Mouse (Mus musculus) CH12.LX (cell line): Measurements from ENCODE around the gene Map4k3. TPM values are rescaled to one million over a fixed set of nuclear protein-coding genes. Genes with fewer than 3 reads are reported as not detected.

Experiments
- DNase-seq: peaks from one replicate; pipeline ENCODE4 v3.0.0-alpha.2; 2013; ENCODE audit errors: extremely low read depth
- H3K27ac ChIP-seq: 2 replicates; pipeline ENCODE4 v1.5.1; 2012; ENCODE audit warnings: low read depth, mild to moderate bottlenecking, control low read depth, moderate library complexity; ENCODE audit not compliant: insufficient read depth
- H3K27me3 ChIP-seq: replicated peaks from 2 replicates; pipeline ENCODE3; 2012; ENCODE audit warnings: inconsistent platforms
- H3K36me3 ChIP-seq, 2 experiments: replicated peaks in 1 of 2; 2 replicates each; pipeline versions ENCODE3 to v1.6.1; 2012; ENCODE audit warnings: inconsistent platforms in 1 of 2, low read length in 1 of 2, mild to moderate bottlenecking in 1 of 2, mixed read lengths in 1 of 2, moderate library complexity in 1 of 2; ENCODE audit not compliant: control insufficient read depth in 1 of 2, insufficient read depth in 1 of 2
- H3K4me1 ChIP-seq, 2 experiments: 2 replicates each; pipeline ENCODE4 v1.6.1; 2012; ENCODE audit warnings: inconsistent platforms in 1 of 2, moderate library complexity in 1 of 2; ENCODE audit not compliant: insufficient read depth in 2 of 2, control insufficient read depth in 1 of 2
- H3K4me2 ChIP-seq: 2 replicates; pipeline ENCODE4 v1.6.1; 2012; ENCODE audit warnings: low read depth, mild to moderate bottlenecking, control low read depth; ENCODE audit not compliant: poor library complexity, insufficient read depth, severe bottlenecking
- H3K4me3 ChIP-seq, 3 experiments: fragments of 150-350 bp in 1 of 3; sonication (generic) in 1 of 3; replicated peaks in 1 of 3; 2 replicates each; pipeline versions ENCODE3 to v1.5.1; 2011 to 2012; ENCODE audit warnings: low read depth in 2 of 3, low read length in 2 of 3, mild to moderate bottlenecking in 2 of 3, moderate library complexity in 2 of 3, control low read depth in 1 of 3, improper control_type of control experiment in 1 of 3, inconsistent platforms in 1 of 3, mixed read lengths in 1 of 3; ENCODE audit not compliant: poor library complexity in 1 of 3
- H3K79me2 ChIP-seq: replicated peaks from 2 replicates; pipeline ENCODE4 v1.6.1; 2012; ENCODE audit warnings: mild to moderate bottlenecking, moderate library complexity; ENCODE audit not compliant: control insufficient read depth, poor library complexity, insufficient read depth, severe bottlenecking; ENCODE audit errors: extremely low read depth
- H3K9ac ChIP-seq: 2 replicates; pipeline ENCODE4 v1.6.1; 2012; ENCODE audit warnings: low read depth, mild to moderate bottlenecking, control low read depth, moderate library complexity; ENCODE audit not compliant: insufficient read depth
- H3K9me3 ChIP-seq: replicated peaks from 2 replicates; pipeline ENCODE3; 2012; ENCODE audit warnings: low read length, inconsistent platforms, mixed read lengths
- BHLHE40 ChIP-seq: IDR thresholded peaks from 2 replicates; pipeline ENCODE4 v1.6.1; 2011; ENCODE audit warnings: mild to moderate bottlenecking, low read depth, low read length, improper control_type of control experiment
- CHD2 ChIP-seq: IDR thresholded peaks from 2 replicates; pipeline ENCODE4 v1.6.1; 2011; ENCODE audit warnings: low read length, improper control_type of control experiment
- CTCF ChIP-seq, 2 experiments: IDR thresholded peaks in 1 of 2; conservative IDR thresholded peaks in 1 of 2; 2 replicates each; pipeline ENCODE4 v1.5.1; 2011 to 2012; ENCODE audit warnings: low read depth in 2 of 2, low read length in 2 of 2, improper control_type of control experiment in 1 of 2, inconsistent platforms in 1 of 2, mild to moderate bottlenecking in 1 of 2, moderate library complexity in 1 of 2
- ELF1 ChIP-seq: IDR thresholded peaks from 2 replicates; pipeline ENCODE4 v1.6.1; 2014; ENCODE audit warnings: low read depth, mild to moderate bottlenecking, inconsistent platforms, low read length, improper control_type of control experiment
- GABPA ChIP-seq: IDR thresholded peaks from 2 replicates; pipeline ENCODE4 v1.6.1; 2012; ENCODE audit warnings: low read depth, low read length, improper control_type of control experiment, inconsistent platforms; ENCODE audit not compliant: insufficient replicate concordance
- HCFC1 ChIP-seq: IDR thresholded peaks from 2 replicates; pipeline ENCODE4 v1.6.1; 2012; ENCODE audit warnings: low read depth, mild to moderate bottlenecking, inconsistent platforms, low read length, improper control_type of control experiment
- MXI1 ChIP-seq: IDR thresholded peaks from 2 replicates; pipeline ENCODE4 v1.6.1; 2011; ENCODE audit warnings: mild to moderate bottlenecking, low read depth, low read length, improper control_type of control experiment
- POLR2A ChIP-seq: IDR thresholded peaks from 2 replicates; pipeline ENCODE4 v1.6.1; 2011; ENCODE audit warnings: low read depth, mild to moderate bottlenecking, improper control_type of control experiment, low read length
- POLR2AphosphoS2 ChIP-seq: IDR thresholded peaks from 2 replicates; pipeline ENCODE4 v1.6.1; 2011; ENCODE audit warnings: low read depth, low read length, improper control_type of control experiment
- RAD21 ChIP-seq: IDR thresholded peaks from 2 replicates; pipeline ENCODE4 v1.6.1; 2011; ENCODE audit warnings: low read depth, mild to moderate bottlenecking, low read length, improper control_type of control experiment, moderate library complexity
- RCOR1 ChIP-seq: conservative IDR thresholded peaks from 2 replicates; pipeline ENCODE4 v1.6.1; 2012; ENCODE audit warnings: low read depth, mild to moderate bottlenecking, inconsistent platforms, low read length, improper control_type of control experiment
- SIN3A ChIP-seq: IDR thresholded peaks from 2 replicates; pipeline ENCODE4 v1.6.1; 2012; ENCODE audit warnings: low read length, improper control_type of control experiment, inconsistent platforms
- SMC3 ChIP-seq: IDR thresholded peaks from 2 replicates; pipeline ENCODE4 v1.6.1; 2011; ENCODE audit warnings: low read depth, low read length, improper control_type of control experiment
- TCF12 ChIP-seq: IDR thresholded peaks from 2 replicates; pipeline ENCODE4 v1.6.1; 2014; ENCODE audit warnings: low read depth, mild to moderate bottlenecking, inconsistent platforms, low read length, improper control_type of control experiment
- UBTF ChIP-seq: IDR thresholded peaks from 2 replicates; pipeline ENCODE4 v1.6.1; 2012; ENCODE audit warnings: low read depth, mild to moderate bottlenecking, inconsistent platforms, low read length, improper control_type of control experiment, moderate library complexity
- USF2 ChIP-seq: conservative IDR thresholded peaks from 2 replicates; pipeline ENCODE4 v1.6.1; 2011; ENCODE audit warnings: low read depth, low read length, improper control_type of control experiment
- ZC3H11A ChIP-seq: IDR thresholded peaks from 2 replicates; pipeline ENCODE4 v1.6.1; 2012; ENCODE audit warnings: low read depth, mild to moderate bottlenecking, inconsistent platforms, low read length, improper control_type of control experiment
- ZKSCAN1 ChIP-seq: IDR thresholded peaks from 2 replicates; pipeline ENCODE4 v1.6.1; 2012; ENCODE audit warnings: low read depth, inconsistent platforms, low read length, improper control_type of control experiment, borderline replicate concordance
- ZMIZ1 ChIP-seq: IDR thresholded peaks from 2 replicates; pipeline ENCODE4 v1.6.1; 2012; ENCODE audit warnings: low read depth, mild to moderate bottlenecking, inconsistent platforms, low read length, improper control_type of control experiment
- dilution Hi-C: fragments of 300-500 bp; cut with MboI; formaldehyde crosslinking; loops from 2 replicates; pipeline ENCODE4 v1.14.3; 2020; ENCODE audit warnings: low sequenced_read_pairs; ENCODE audit not compliant: extremely low pct_unique_long_range_greater_than_20kb, extremely low pct_ligation_motif_present
- in situ Hi-C: fragments of 300-500 bp; cut with MboI; formaldehyde crosslinking; loops from 3 replicates; pipeline ENCODE4 v1.14.3; 2019; ENCODE audit warnings: low sequenced_read_pairs, low pct_ligation_motif_present, low pct_unique_long_range_greater_than_20kb, mixed read lengths
- polyA plus RNA-seq: library from polyadenylated mRNA; unstranded; fragments of >175 nt; gene quantifications from 2 replicates; pipeline ENCODE4 v1.2.1, GENCODE M21; 2012; ENCODE audit warnings: low read depth; ENCODE audit not compliant: insufficient read length
- total RNA-seq, 2 experiments: library from RNA; depleted of rRNA; stranded (reverse); fragments of 300-350 nt in 1 of 2; fragments of >200 nt in 1 of 2; gene quantifications; 2 replicates each; pipeline ENCODE4 v1.2.3; 2012 to 2014

The Map4k3 gene
- total and polyA plus RNA-seq, 3 experiments: 2.7 to 4.3 (median 3.2) TPM

GRCm38 (mm10) chr17:80760344-80761145 lies 32.3 kb upstream of the Map4k3 start:
- dilution Hi-C loops: no loop called here
- DNase-seq: no peak
- Histone ChIP-seq H3K27me3 (peaks cover 8% of the 10 kb centered on the region), H3K9ac (no peak overlapping the region), H3K79me2 (no peaks in the 10 kb centered on the region), H3K36me3 (no peaks in the 10 kb centered on the region), H3K27ac (no peak overlapping the region), H3K4me2 (no peak overlapping the region), H3K9me3 (no peaks in the 10 kb centered on the region), H3K4me3 (no peak overlapping the region), H3K4me1 (peaks cover 3 to 4% of the 10 kb centered on the region in 2 experiments; a peak in 2 of 4 replicates)
- in situ Hi-C loops: no loop called here
- no peak for TF ChIP-seq MXI1
- no peak for TF ChIP-seq GABPA
- no peak for TF ChIP-seq ZMIZ1
- TF ChIP-seq SIN3A: no peak
- no peak for TF ChIP-seq TCF12
- TF ChIP-seq UBTF: no peak
- no peak for TF ChIP-seq RCOR1

DNA sequence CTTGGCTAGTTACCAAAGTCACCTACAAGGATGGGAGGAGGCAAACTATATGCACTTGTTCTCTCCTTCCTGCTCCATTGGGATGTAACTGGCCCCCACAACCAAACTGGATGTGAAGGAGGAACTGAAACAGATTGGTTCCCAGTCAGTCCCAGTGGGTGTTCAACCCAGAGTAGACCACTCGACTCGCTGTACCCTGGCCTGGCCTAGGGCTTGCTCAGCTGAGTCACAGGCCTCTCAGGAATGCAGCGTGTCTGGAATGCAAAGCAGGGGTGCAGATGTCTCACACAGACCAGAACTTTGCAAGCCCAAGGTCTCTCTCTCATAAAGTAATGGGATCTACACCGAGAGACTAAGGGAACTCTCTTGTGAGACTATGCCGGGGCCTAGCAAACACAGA lies 27.8 kb upstream of the Map4k3 start:
- H3K4me1 ChIP-seq: no peaks in the 10 kb centered on the region; a peak in 2 of 4 replicates

More for the DNA sequence above, 27.8 kb upstream of the Map4k3 start:
- dilution Hi-C loops: no loop called here
- Histone ChIP-seq H3K27ac (no peak overlapping the region), H3K4me2 (no peak overlapping the region), H3K4me3 (no peak overlapping the region), H3K9me3 (no peaks in the 10 kb centered on the region), H3K36me3 (no peaks in the 10 kb centered on the region), H3K79me2 (no peaks in the 10 kb centered on the region), H3K27me3 (peaks cover 18% of the 10 kb centered on the region), H3K9ac (no peak overlapping the region)
- DNase-seq: no peak
- in situ Hi-C loops: no loop called here
- TF ChIP-seq CHD2: no peak
- no peak for TF ChIP-seq UBTF
- TF ChIP-seq POLR2A: no peak
- no peak for TF ChIP-seq POLR2AphosphoS2
- no peak for TF ChIP-seq SMC3
- no peak for TF ChIP-seq MXI1
- TF ChIP-seq BHLHE40: no peak
- TF ChIP-seq ZMIZ1: no peak
- TF ChIP-seq SIN3A: no peak
- TF ChIP-seq HCFC1: no peak
- TF ChIP-seq ZKSCAN1: no peak
- TF ChIP-seq ELF1: no peak
- no peak for TF ChIP-seq ZC3H11A
- TF ChIP-seq CTCF (conservative IDR thresholded peaks at IDR 0.05 in 1 of 2, IDR thresholded peaks at IDR 0.05 in 1 of 2; ENCODE audit: low read depth in 2 of 2, low read length in 2 of 2): no peak
- TF ChIP-seq USF2: no peak
- no peak for TF ChIP-seq RAD21
- TF ChIP-seq, all 38 proteins: peak for 0
